Mouse (Mus musculus): ENCODE results near the gene Ephb2.

DNA sequence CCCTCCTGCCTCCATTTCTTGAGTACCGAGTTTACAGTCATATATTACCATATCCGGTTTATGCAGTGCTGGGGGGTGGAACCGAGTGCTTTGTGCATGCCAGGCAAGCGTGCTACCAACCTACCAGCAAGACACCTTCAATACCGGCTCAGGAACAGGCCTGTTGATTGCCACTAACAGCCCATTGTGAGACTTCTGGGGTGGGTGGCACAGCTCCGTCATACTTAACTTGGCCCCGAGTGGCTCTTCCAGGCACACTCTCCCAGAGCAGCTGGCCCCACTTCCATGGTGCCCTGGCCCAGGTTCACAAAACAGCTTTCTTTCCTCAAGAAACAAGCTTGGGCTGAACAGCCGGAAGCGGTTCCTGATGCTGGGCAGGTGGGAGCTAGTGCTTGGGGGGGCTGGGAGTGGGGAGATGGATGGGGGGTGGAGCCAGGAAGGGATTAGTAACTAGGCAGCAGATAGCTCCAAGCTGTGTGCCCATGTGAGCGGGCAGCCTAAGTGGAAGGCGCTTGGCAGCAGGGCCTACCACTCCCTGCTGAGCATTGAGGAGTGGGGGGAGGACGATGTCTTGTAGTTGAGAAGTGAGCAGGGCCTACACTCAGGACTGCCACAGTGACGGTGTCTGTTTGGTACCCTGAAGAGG is 183.8 kb downstream of the Ephb2 start:
- TF ChIP-seq POLR2A (IDR thresholded peaks at IDR 0.05; ENCODE audit: low read depth, low read length), result no peak
- TF ChIP-seq CTCF (conservative IDR thresholded peaks at IDR 0.05; ENCODE audit: insufficient read depth, insufficient read length, low read depth, low read length), result no peak
